Mouse (Mus musculus) stomach, embryonic 14.5 days (tissue): ENCODE measurements at regions not wholly inside any gene's neighbourhood (a gene's known extent, or its start where the extent isn't known, plus 50 kb on each side); places are given as distances from the start of the nearest gene placed in this dataset.
"Not testable (repeated sequence)": the region's sequence is repeated elsewhere in the genome, so short reads cannot be mapped to it uniquely, and the experiment has no call there.

Experiments
- ATAC-seq: fragments of 200-750 bp; cut with Nextera tagmentation; 2 replicates; pipeline ENCODE4 v1.8.0; 2017; ENCODE audit warnings: low read depth, moderate TSS enrichment; ENCODE audit not compliant: insufficient number of reproducible peaks, insufficient read depth, low FRiP score
- H3K27ac ChIP-seq: fragments of 300-500 bp; sonication (generic); 2 replicates; pipeline ENCODE4 v1.5.1; 2014; ENCODE audit warnings: mild to moderate bottlenecking, low read length, moderate library complexity, mixed read lengths
- H3K27me3 ChIP-seq: fragments of 300-500 bp; sonication (generic); 2 replicates; pipeline ENCODE4 v1.6.1; 2014; ENCODE audit warnings: low read length, control low read depth, mixed read lengths; ENCODE audit not compliant: control insufficient read depth, insufficient read depth
- H3K36me3 ChIP-seq: fragments of 300-500 bp; sonication (generic); 2 replicates; pipeline ENCODE4 v1.6.1; 2014; ENCODE audit warnings: mild to moderate bottlenecking, control low read depth, low read length, moderate library complexity, mixed read lengths; ENCODE audit not compliant: control insufficient read depth, insufficient read depth
- H3K4me1 ChIP-seq: fragments of 300-500 bp; sonication (generic); 2 replicates; pipeline ENCODE4 v1.6.1; 2014; ENCODE audit warnings: low read length, control low read depth, mixed read lengths; ENCODE audit not compliant: control insufficient read depth, insufficient read depth
- H3K4me2 ChIP-seq: fragments of 300-500 bp; sonication (generic); replicated peaks from 2 replicates; pipeline ENCODE4 v1.6.1; 2014; ENCODE audit warnings: low read depth, low read length, control low read depth
- H3K4me3 ChIP-seq: fragments of 300-500 bp; sonication (generic); 2 replicates; pipeline ENCODE4 v1.5.1; 2014; ENCODE audit warnings: low read depth, low read length, control low read depth
- H3K9ac ChIP-seq: fragments of 300-500 bp; sonication (generic); replicated peaks from 2 replicates; pipeline ENCODE4 v1.6.1; 2014; ENCODE audit warnings: low read depth, mild to moderate bottlenecking, control low read depth, low read length, moderate library complexity, mixed read lengths
- H3K9me3 ChIP-seq: fragments of 300-500 bp; sonication (generic); 2 replicates; pipeline ENCODE4 v1.6.1; 2016; ENCODE audit warnings: low read depth, low read length, control low read depth; ENCODE audit not compliant: control insufficient read depth
- WGBS: fragments of 180-500 bp; shearing (Covaris S2); extraction: QIAGEN DNeasy Blood & Tissue Kit; methylation state at CpG from one replicate; pipeline ENCODE4 v1.1.7; 2014; 5-methylcytosine and 5-hydroxymethylcytosine counted together

GRCm38 (mm10) chr13:4858341-4858740, 249.4 kb upstream of the Akr1e1 start:
- Histone ChIP-seq H3K4me2 (no peak overlapping the region), H3K27me3 (no peaks in the 10 kb centered on the region), H3K36me3 (no peaks in the 10 kb centered on the region), H3K27ac (no peak overlapping the region), H3K9ac (no peak overlapping the region), H3K4me1 (no peaks in the 10 kb centered on the region), H3K9me3 (no peaks in the 10 kb centered on the region), H3K4me3 (no peak overlapping the region)
- no peak for ATAC-seq
- WGBS, result 80% methylated on average over 1 of the region's 1 CpGs

- 82% methylated on average over 2 of the region's 2 CpGs for WGBS
- not testable (repeated sequence) for H3K9ac ChIP-seq, H3K4me3 ChIP-seq, H3K36me3 ChIP-seq, H3K27me3 ChIP-seq, ATAC-seq, H3K4me1 ChIP-seq, H3K27ac ChIP-seq, H3K4me2 ChIP-seq, H3K9me3 ChIP-seq
Measured at GRCm38 (mm10) chr13:4839481-4839880, 230.5 kb upstream of the Akr1e1 start.

GRCm38 (mm10) chr13:4826756-4827155, 217.8 kb upstream of the Akr1e1 start:
- Histone ChIP-seq H3K9ac (no peak overlapping the region), H3K4me1 (no peaks in the 10 kb centered on the region), H3K4me2 (no peak overlapping the region), H3K4me3 (no peak overlapping the region), H3K9me3 (no peaks in the 10 kb centered on the region), H3K27ac (no peak overlapping the region), H3K27me3 (no peaks in the 10 kb centered on the region), H3K36me3 (no peaks in the 10 kb centered on the region)
- no peak for ATAC-seq
- 85% methylated on average over 3 of the region's 3 CpGs for WGBS

- not testable (repeated sequence) for H3K36me3 ChIP-seq, H3K27ac ChIP-seq, H3K27me3 ChIP-seq, H3K4me1 ChIP-seq, ATAC-seq, H3K4me2 ChIP-seq, H3K9me3 ChIP-seq, H3K9ac ChIP-seq, H3K4me3 ChIP-seq
- 79% methylated on average over 1 of the region's 1 CpGs for WGBS
Measured at GRCm38 (mm10) chr13:4825749-4826148, 216.8 kb upstream of the Akr1e1 start.

GRCm38 (mm10) chr13:4806876-4807275, 197.9 kb upstream of the Akr1e1 start:
- H3K36me3 ChIP-seq, result no peaks in the 10 kb centered on the region
- no peak overlapping the region for H3K4me3 ChIP-seq
- H3K9ac ChIP-seq, result no peak overlapping the region
- no peaks in the 10 kb centered on the region for H3K27me3 ChIP-seq
- WGBS, result 89% methylated on average over 2 of the region's 2 CpGs
- no peaks in the 10 kb centered on the region for H3K4me1 ChIP-seq
- no peak overlapping the region for H3K4me2 ChIP-seq
- H3K27ac ChIP-seq, result no peak overlapping the region
- no peak for ATAC-seq
- no peaks in the 10 kb centered on the region for H3K9me3 ChIP-seq

GRCm38 (mm10) chr13:4800666-4801065, 191.7 kb upstream of the Akr1e1 start:
- no peaks in the 10 kb centered on the region for H3K36me3 ChIP-seq
- 86% methylated on average over 14 of the region's 14 CpGs for WGBS
- H3K27me3 ChIP-seq, result no peaks in the 10 kb centered on the region
- H3K27ac ChIP-seq, result no peak overlapping the region
- no peak overlapping the region for H3K9ac ChIP-seq
- H3K4me3 ChIP-seq, result no peak overlapping the region
- no peak overlapping the region for H3K4me2 ChIP-seq
- H3K4me1 ChIP-seq, result no peaks in the 10 kb centered on the region
- H3K9me3 ChIP-seq, result peaks cover 5% of the 10 kb centered on the region; the same call in 1 of the 2 replicates
- ATAC-seq, result no peak

GRCm38 (mm10) chr13:4791139-4791538, 182.2 kb upstream of the Akr1e1 start:
- Histone ChIP-seq H3K27ac (no peak overlapping the region), H3K9me3 (no peaks in the 10 kb centered on the region), H3K4me1 (no peaks in the 10 kb centered on the region), H3K9ac (no peak overlapping the region), H3K4me2 (no peak overlapping the region), H3K36me3 (no peaks in the 10 kb centered on the region), H3K27me3 (no peaks in the 10 kb centered on the region), H3K4me3 (no peak overlapping the region)
- no peak for ATAC-seq
- 84% methylated on average over 2 of the region's 2 CpGs for WGBS

- Histone ChIP-seq H3K27ac (no peak overlapping the region), H3K9ac (no peak overlapping the region), H3K4me3 (no peak overlapping the region), H3K4me2 (no peak overlapping the region), H3K27me3 (no peaks in the 10 kb centered on the region), H3K36me3 (no peaks in the 10 kb centered on the region), H3K9me3 (no peaks in the 10 kb centered on the region), H3K4me1 (no peaks in the 10 kb centered on the region)
- ATAC-seq, result no peak
- WGBS, result 70% methylated on average over 2 of the region's 2 CpGs
Measured at GRCm38 (mm10) chr13:4790414-4790813, 181.4 kb upstream of the Akr1e1 start.

- Histone ChIP-seq H3K4me3 (no peak overlapping the region), H3K27ac (no peak overlapping the region), H3K9ac (no peak overlapping the region), H3K4me2 (no peak overlapping the region), H3K4me1 (no peaks in the 10 kb centered on the region), H3K27me3 (no peaks in the 10 kb centered on the region), H3K9me3 (no peaks in the 10 kb centered on the region), H3K36me3 (no peaks in the 10 kb centered on the region)
- WGBS, result 84% methylated on average over 3 of the region's 3 CpGs
- no peak for ATAC-seq
Measured at GRCm38 (mm10) chr13:4783290-4783689, 174.3 kb upstream of the Akr1e1 start.
